Mouse (Mus musculus) left cerebral cortex, adult 2 months (tissue): Measurements from ENCODE around the gene Efs. TPM values are rescaled to one million over a fixed set of nuclear protein-coding genes. Genes with fewer than 3 reads are reported as not detected.

Experiments used
- DNase-seq, 2 experiments: peaks; one replicate each; pipeline ENCODE4 v3.0.0; 2021 to 2022; ENCODE audit warnings: low spot score in 2 of 2, mixed read lengths in 1 of 2; ENCODE audit errors: extremely low spot score in 1 of 2
- H3K27ac ChIP-seq: fragments of 200-600 bp; 2 replicates; pipeline ENCODE4 v1.8.1; 2022
- H3K4me3 ChIP-seq: fragments of 200-600 bp; 2 replicates; pipeline ENCODE4 v1.8.1; 2022
- CTCF ChIP-seq: fragments of 200-600 bp; IDR thresholded peaks from 2 replicates; pipeline ENCODE4 v1.8.1; 2022; ENCODE audit warnings: antibody characterized with exemption, mild to moderate bottlenecking, moderate library complexity
- intact Hi-C: fragments of 180-260 bp; cut with DNase I; formaldehyde crosslinking; loops from one replicate; pipeline ENCODE4 v1.15.1; 2025
- microRNA-seq, 2 experiments: library from miRNA; unstranded; fragments of <30 nt; microRNA quantifications; one replicate each; pipeline ENCODE4 v1.2.0; 2021
- total RNA-seq, 2 experiments: library from RNA; stranded (reverse); gene quantifications; 2 replicates each; pipeline ENCODE4 v1.2.3; 2021

Gene Efs
- total RNA-seq, 2 experiments from 2014 or later = 5.1 to 8.1 TPM

GRCm38 (mm10) chr14:54876539-54877047, 49.3 kb downstream of the Efs start:
- TF ChIP-seq CTCF = no peak
- peak overlapping the region; percentile 96 for H3K4me3 ChIP-seq
- peak; percentile 91 to 92 for DNase-seq
- intact Hi-C loops = no loop called here
- peak overlapping the region; percentile 97 for H3K27ac ChIP-seq

GRCm38 (mm10) chr14:54875844-54876538, 49.9 kb downstream of the Efs start:
- intact Hi-C loops = no loop called here
- no peak for DNase-seq

GRCm38 (mm10) chr14:54874165-54874564, 51.8 kb downstream of the Efs start:
- Histone ChIP-seq H3K4me3 (no peak overlapping the region), H3K27ac (no peak overlapping the region)
- TF ChIP-seq CTCF = no peak
- no peak for DNase-seq
- intact Hi-C loops = no loop called here

More at GRCm38 (mm10) chr14:54875844-54876538, 49.9 kb downstream of the Efs start:
- H3K4me3 ChIP-seq = peak overlapping the region; percentile 96
- peak overlapping the region; percentile 97 for H3K27ac ChIP-seq
- TF ChIP-seq CTCF = no peak

GRCm38 (mm10) chr14:54870861-54871260, 55.1 kb downstream of the Efs start, which contains the start of gene Homez:
Gene Homez, minus strand, starts transcription at chr14:54870961.
- DNase-seq = no peak
- TF ChIP-seq CTCF = no peak
- H3K27ac ChIP-seq = no peak within 1 kb of the TSS
- intact Hi-C loops = no loop called here
- no peak within 1 kb of the TSS for H3K4me3 ChIP-seq

GRCm38 (mm10) chr14:54868026-54868425, 57.9 kb downstream of the Efs start:
- DNase-seq = no peak
- H3K4me3 ChIP-seq = no peak overlapping the region
- no peak overlapping the region for H3K27ac ChIP-seq
- intact Hi-C loops = no loop called here
- TF ChIP-seq CTCF = no peak

- Histone ChIP-seq H3K4me3 (no peak overlapping the region), H3K27ac (no peak overlapping the region)
- peak; percentile 45 for TF ChIP-seq CTCF
- intact Hi-C loops = no loop called here
- no peak for DNase-seq
Measured at GRCm38 (mm10) chr14:54866936-54867335, 59.0 kb downstream of the Efs start.

Small RNA genes lying within 50 kb of the gene (microRNA-seq; reads per million reads assigned to microRNA genes)
- 0.49 to 4.1 reads per million in 2 experiments for gene Mir208a
- gene Mir208b = 0 to 1.9 reads per million in 2 experiments

Other genes with a start within 250 kb of the Efs start
- gene 1700123O20Rik, start 239.9 kb downstream of the Efs start, total RNA-seq = 10 to 100 TPM; 20.2 to 22.7 TPM
- 100 to 1,000 TPM; 200 to 232 TPM for gene Acin1, start 239.2 kb downstream of the Efs start, total RNA-seq
- not detected for gene Gm29776, start 227.3 kb downstream of the Efs start, total RNA-seq
- gene Cebpe, start 214.0 kb downstream of the Efs start, total RNA-seq = not detected
- gene Slc7a8, start 144.2 kb downstream of the Efs start, total RNA-seq = 10 to 100 TPM; 54.3 to 58.6 TPM
- not detected for gene Rnf212b, start 112.0 kb downstream of the Efs start, total RNA-seq
- gene Homez, start 55.2 kb downstream of the Efs start, total RNA-seq = 10 to 100 TPM; 19.4 to 20.8 TPM
- gene Ppp1r3e, start 48.6 kb downstream of the Efs start, total RNA-seq = 10 to 100 TPM; 18.6 to 21.2 TPM
- 100 to 1,000 TPM; 132 to 137 TPM for gene Bcl2l2, start 42.7 kb downstream of the Efs start, total RNA-seq
- gene Gm20521, start 42.7 kb downstream of the Efs start, total RNA-seq = 1 to 10 TPM; 2.8 to 3.7 TPM
- gene Pabpn1, start 33.6 kb downstream of the Efs start, total RNA-seq = 100 to 1,000 TPM; 247 to 267 TPM
- gene Slc22a17, start 13.0 kb downstream of the Efs start, total RNA-seq = 100 to 1,000 TPM; 586 to 617 TPM
- not detected for gene Il25, start 6.6 kb upstream of the Efs start, total RNA-seq
- 10 to 100 TPM; 46.5 to 53.5 TPM for gene Cmtm5, start 10.1 kb upstream of the Efs start, total RNA-seq
- 10 to 100 TPM in 1 of 2 experiments, 1 to 10 TPM in 1; 6.0 to 10.9 TPM for gene Myh6, start 40.8 kb upstream of the Efs start, total RNA-seq
- not detected for gene Gm17428, start 50.8 kb upstream of the Efs start, total RNA-seq
- gene Myh7, start 68.5 kb upstream of the Efs start, total RNA-seq = 10 to 100 TPM; 22.1 to 24.2 TPM
- 10 to 100 TPM; 26.7 to 30.7 TPM for gene Ngdn, start 89.3 kb upstream of the Efs start, total RNA-seq
- 10 to 100 TPM; 47.0 to 61.6 TPM for gene Zfhx2, start 166.2 kb upstream of the Efs start, total RNA-seq
- 10 to 100 TPM; 18.1 to 22.8 TPM for gene Thtpa, start 168.7 kb upstream of the Efs start, total RNA-seq
- 1 to 10 TPM; 7.7 to 9.5 TPM for gene Ap1g2, start 180.5 kb upstream of the Efs start, total RNA-seq
- 100 to 1,000 TPM; 300 to 347 TPM for gene Jph4, start 190.8 kb upstream of the Efs start, total RNA-seq